9 mouse cellular contexts compared by ENCODE assay signal in the genomic region with DNA sequence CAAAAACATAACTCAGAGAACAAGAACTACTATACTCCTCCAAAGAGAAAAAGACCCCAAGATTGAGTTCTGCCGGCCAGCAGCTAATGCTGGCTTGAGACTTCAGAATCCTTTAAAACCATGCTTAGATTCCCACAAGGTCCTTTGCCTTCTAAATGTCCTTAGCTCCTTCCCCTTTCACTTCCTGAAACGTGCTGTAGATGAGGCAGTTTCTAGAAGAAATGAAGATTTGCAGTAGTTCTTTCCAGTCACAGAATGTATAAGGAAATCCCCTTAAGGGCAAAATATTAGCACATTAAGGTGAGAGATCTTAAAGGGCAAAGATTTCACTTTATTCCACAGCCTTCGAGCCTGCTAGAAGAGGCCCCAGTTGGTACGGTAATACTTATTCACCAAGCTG. TPM values are rescaled to one million over a fixed set of nuclear protein-coding genes. Genes with fewer than 3 reads are reported as not detected.
A peak's percentile ranks its signal among the peaks of the same experiment; 100 is the strongest.
DNase-seq lines count a peak whose midpoint lies in the region; ATAC-seq and TF ChIP-seq lines count a peak whose summit lies in the region.
"Had no signal": no experiment of that assay in that cellular context is flagged by ENCODE, and none has a peak within 500 bp of the region (broad histone marks: within the 10 kb centered on the region; RNA-seq: fewer than 3 reads in every experiment).

No protein-coding gene starts in this region.

- H3K4me1 ChIP-seq in lung, embryonic 16.5 days (replicated peaks; ENCODE audit: control insufficient read depth, insufficient read depth, low read length) = peaks cover 5% of the 10 kb centered on the region
- peaks cover 5% of the 10 kb centered on the region for H3K4me1 ChIP-seq in lung, adult 2 months (ENCODE audit: control insufficient read depth, insufficient read depth, low read length)
- H3K4me1 ChIP-seq in embryonic facial prominence, embryonic 10.5 days = peaks cover 23% of the 10 kb centered on the region

- H3K4me2 ChIP-seq in lung, embryonic 16.5 days (ENCODE audit: low read depth, low read length) = peak overlapping the region; percentile 66
- H3K4me2 ChIP-seq in myocyte (ENCODE audit: low read depth) = peak overlapping the region; percentile 87

- WGBS in lung, embryonic 16.5 days = 82% methylated on average over 4 of the region's 4 CpGs
- WGBS in lung, adult 2 months = 76% methylated on average over 4 of the region's 4 CpGs
- WGBS in embryonic facial prominence, embryonic 10.5 days = 85% methylated on average over 4 of the region's 4 CpGs

- H3K27me3 ChIP-seq in lung, embryonic 16.5 days (ENCODE audit: control insufficient read depth, insufficient read depth, low read depth, low read length) = no peaks in the 10 kb centered on the region
- H3K27me3 ChIP-seq in embryonic facial prominence, embryonic 10.5 days (replicated peaks; ENCODE audit: low read depth, poor library complexity, severe bottlenecking) = no peaks in the 10 kb centered on the region
- H3K27me3 ChIP-seq in myocyte (ENCODE audit: control insufficient read depth, insufficient read depth, insufficient read length) = no peaks in the 10 kb centered on the region

- H3K79me2 ChIP-seq in myocyte (ENCODE audit: control insufficient read depth, insufficient read depth) = peaks cover 18% of the 10 kb centered on the region

- no peaks in the 10 kb centered on the region for H3K9me3 ChIP-seq in lung, embryonic 16.5 days (ENCODE audit: control insufficient read depth, low read length)
- H3K9me3 ChIP-seq in embryonic facial prominence, embryonic 10.5 days = no peaks in the 10 kb centered on the region

- peak overlapping the region; percentile 97 for H3K27ac ChIP-seq in lung, embryonic 16.5 days (ENCODE audit: low read length)
- H3K27ac ChIP-seq in embryonic facial prominence, embryonic 10.5 days (replicated peaks) = peak overlapping the region; percentile 94

- no peak overlapping the region; the same call in 1 of the 2 replicates for H3K4me3 ChIP-seq in lung, embryonic 16.5 days (ENCODE audit: low read length)
- no peak overlapping the region for H3K4me3 ChIP-seq in lung, adult 2 months (replicated peaks; ENCODE audit: extremely low read depth, low read depth, low read length)
- peak overlapping the region; percentile 77 for H3K4me3 ChIP-seq in embryonic facial prominence, embryonic 10.5 days
- H3K4me3 ChIP-seq in myocyte = no peak overlapping the region

- TF ChIP-seq POLR2A in lung, adult 2 months (IDR thresholded peaks at IDR 0.05; ENCODE audit: borderline replicate concordance, extremely low read depth, low read depth, low read length) = no peak
- TF ChIP-seq POLR2A in myocyte (IDR thresholded peaks at IDR 0.05; ENCODE audit: insufficient read length, low read depth) = no peak

- peaks cover 18% of the 10 kb centered on the region for H3K36me3 ChIP-seq in lung, embryonic 16.5 days (ENCODE audit: control insufficient read depth, insufficient read depth, low read length)
- H3K36me3 ChIP-seq in embryonic facial prominence, embryonic 10.5 days (replicated peaks) = peaks cover 75% of the 10 kb centered on the region
- peaks cover 54% of the 10 kb centered on the region for H3K36me3 ChIP-seq in myocyte (ENCODE audit: control insufficient read depth, insufficient read depth)

- DNase-seq in lung, adult 2 months = no peak
- DNase-seq in embryonic facial prominence, embryonic 10.5 days (ENCODE audit: low spot score) = no peak
- peak; percentile 18 for DNase-seq in induced T-regulatory cell, adult 2 months (ENCODE audit: low read depth)
- no peak for DNase-seq in layer of hippocampus, adult 11-12 months (ENCODE audit: low spot score)
- no peak for DNase-seq in adrenal gland, postnatal 4 days (ENCODE audit: low spot score in 2 of 2)
- DNase-seq in layer of hippocampus, adult 9-10 months (ENCODE audit: low spot score) = no peak
- DNase-seq: spleen, adult 18-20 months had no signal

- no peak for ATAC-seq in lung, embryonic 16.5 days (ENCODE audit: low read depth)

- H3K9ac ChIP-seq in lung, embryonic 16.5 days (ENCODE audit: low read length) = no peak overlapping the region

- TF ChIP-seq CTCF in lung, adult 2 months (IDR thresholded peaks at IDR 0.05; ENCODE audit: insufficient read depth, low read length) = no peak

- no peak overlapping the region for H3ac ChIP-seq in myocyte (ENCODE audit: control insufficient read depth, insufficient read length)

TF ChIP-seq in myocyte, 11 proteins besides CTCF, POLR2A, EP300 and RAD21:
- no peak for TF ChIP-seq MYOG (IDR thresholded peaks at IDR 0.05; ENCODE audit: control insufficient read depth in 1 of 3, insufficient read depth in 1 of 3, insufficient read length in 2 of 3, low read depth in 2 of 3)
- no peak for TF ChIP-seq TCF3 (IDR thresholded peaks at IDR 0.05; ENCODE audit: insufficient read length, low read depth)
- no peak for TF ChIP-seq REST (IDR thresholded peaks at IDR 0.05; ENCODE audit: insufficient read depth, insufficient read length)
- no peak for TF ChIP-seq CEBPB (IDR thresholded peaks at IDR 0.05; ENCODE audit: insufficient read depth, poor library complexity, severe bottlenecking)
- TF ChIP-seq MAX (IDR thresholded peaks at IDR 0.05; ENCODE audit: low read depth) = no peak
- TF ChIP-seq SRF (IDR thresholded peaks at IDR 0.05; ENCODE audit: control insufficient read depth, insufficient read length, low read depth) = no peak
- TF ChIP-seq POLR2AphosphoS2 (IDR thresholded peaks at IDR 0.05; ENCODE audit: insufficient read length, low read depth) = no peak
TF ChIP-seq in myocyte: peak in this region for 0.

RNA-seq across cellular contexts. Expression of gene Hax1, which starts 1.2 kb away (rescaled TPM):
- 152 and 155 TPM in 2 replicates for polyA plus RNA-seq in lung, embryonic 16.5 days (2015; fragmentation: Nextera tagmentation; extraction: Ambion mirVana)
- polyA plus RNA-seq in lung, adult 2 months (2012; rRNA removed) = 30.3 and 42.8 TPM in 2 replicates
- 200 and 206 TPM in 2 replicates for polyA plus RNA-seq in embryonic facial prominence, embryonic 10.5 days (2016; fragmentation: Nextera tagmentation; extraction: Ambion mirVana)
- 400 TPM for polyA plus RNA-seq in myocyte (2012; fragmentation: generic; extraction: Trizol)
- 100 to 1,000 TPM in 1 of 2 experiments, 10 to 100 TPM in 1; 91.3 to 102 TPM for total RNA-seq in adrenal gland, postnatal 4 days (2021)

RNA-seq across cellular contexts. Expression of gene Atp8b2, which starts 36.5 kb away (rescaled TPM):
- 14.8 and 16.5 TPM in 2 replicates for polyA plus RNA-seq in lung, embryonic 16.5 days (2015; fragmentation: Nextera tagmentation; extraction: Ambion mirVana)
- 31.9 and 52.7 TPM in 2 replicates for polyA plus RNA-seq in lung, adult 2 months (2012; rRNA removed)
- polyA plus RNA-seq in embryonic facial prominence, embryonic 10.5 days (2016; fragmentation: Nextera tagmentation; extraction: Ambion mirVana) = 12.6 and 13.3 TPM in 2 replicates
- polyA plus RNA-seq in myocyte (2012; fragmentation: generic; extraction: Trizol) = 20.9 TPM
- total RNA-seq in adrenal gland, postnatal 4 days (2021) = 10 to 100 TPM; 79.0 to 80.9 TPM

RNA-seq across cellular contexts. Expression of gene 4933434E20Rik, which starts 51.6 kb away (rescaled TPM):
- 148 and 168 TPM in 2 replicates for polyA plus RNA-seq in lung, embryonic 16.5 days (2015; fragmentation: Nextera tagmentation; extraction: Ambion mirVana)
- 34.7 and 47.4 TPM in 2 replicates for polyA plus RNA-seq in lung, adult 2 months (2012; rRNA removed)
- 181 and 195 TPM in 2 replicates for polyA plus RNA-seq in embryonic facial prominence, embryonic 10.5 days (2016; fragmentation: Nextera tagmentation; extraction: Ambion mirVana)
- 83.8 TPM for polyA plus RNA-seq in myocyte (2012; fragmentation: generic; extraction: Trizol)
- 10 to 100 TPM; 81.3 to 83.7 TPM for total RNA-seq in adrenal gland, postnatal 4 days (2021)

RNA-seq across cellular contexts. Expression of gene Ubap2l, which starts 52.6 kb away (rescaled TPM):
- 166 and 167 TPM in 2 replicates for polyA plus RNA-seq in lung, embryonic 16.5 days (2015; fragmentation: Nextera tagmentation; extraction: Ambion mirVana)
- polyA plus RNA-seq in lung, adult 2 months (2012; rRNA removed) = 91.9 and 95.2 TPM in 2 replicates
- 240 and 243 TPM in 2 replicates for polyA plus RNA-seq in embryonic facial prominence, embryonic 10.5 days (2016; fragmentation: Nextera tagmentation; extraction: Ambion mirVana)
- polyA plus RNA-seq in myocyte (2012; fragmentation: generic; extraction: Trizol) = 77.5 TPM
- total RNA-seq in adrenal gland, postnatal 4 days (2021) = 100 to 1,000 TPM; 217 to 233 TPM
